Mouse (Mus musculus) intestine, postnatal 0 days (tissue): ENCODE data around the gene Edrf1. TPM values are rescaled to one million over a fixed set of nuclear protein-coding genes. Genes with fewer than 3 reads are reported as not detected.

Experiments used
- ATAC-seq: fragments of 200-750 bp; cut with Nextera tagmentation; 2 replicates; pipeline ENCODE4 v1.8.0; 2017; ENCODE audit warnings: mild to moderate bottlenecking, moderate TSS enrichment, moderate library complexity
- H3K27ac ChIP-seq: fragments of 300-500 bp; sonication (generic); 2 replicates; pipeline ENCODE4 v1.5.1; 2014; ENCODE audit warnings: mild to moderate bottlenecking, low read depth, low read length, moderate library complexity
- H3K27me3 ChIP-seq: fragments of 300-500 bp; sonication (generic); replicated peaks from 2 replicates; pipeline ENCODE4 v1.6.1; 2014; ENCODE audit warnings: low read length, mixed read lengths; ENCODE audit not compliant: control insufficient read depth, insufficient read depth
- H3K36me3 ChIP-seq: fragments of 300-500 bp; sonication (generic); 2 replicates; pipeline ENCODE4 v1.6.1; 2014; ENCODE audit warnings: mild to moderate bottlenecking, moderate library complexity; ENCODE audit not compliant: control insufficient read depth, insufficient read depth
- H3K4me1 ChIP-seq: fragments of 300-500 bp; sonication (generic); replicated peaks from 2 replicates; pipeline ENCODE4 v1.6.1; 2014; ENCODE audit warnings: antibody characterized with exemption, low read length, mixed read lengths; ENCODE audit not compliant: control insufficient read depth, insufficient read depth
- H3K4me2 ChIP-seq: fragments of 300-500 bp; sonication (generic); replicated peaks from 2 replicates; pipeline ENCODE4 v1.6.1; 2014; ENCODE audit warnings: low read depth, mild to moderate bottlenecking, moderate library complexity
- H3K4me3 ChIP-seq: fragments of 300-500 bp; sonication (generic); 2 replicates; pipeline ENCODE4 v1.5.1; 2014; ENCODE audit warnings: low read depth, low read length
- H3K9ac ChIP-seq: fragments of 300-500 bp; sonication (generic); 2 replicates; pipeline ENCODE4 v1.6.1; 2014; ENCODE audit warnings: mild to moderate bottlenecking, low read depth, low read length
- H3K9me3 ChIP-seq: fragments of 300-500 bp; sonication (generic); 2 replicates; pipeline ENCODE4 v1.6.1; 2016; ENCODE audit warnings: mixed run types; ENCODE audit not compliant: control insufficient read depth
- CTCF ChIP-seq: sonication (generic); IDR thresholded peaks from 2 replicates; pipeline ENCODE4 v1.5.1; 2016; ENCODE audit warnings: low read depth, mild to moderate bottlenecking, control low read depth, antibody characterized with exemption, moderate library complexity
- WGBS: fragments of 180-500 bp; shearing (Covaris S2); extraction: QIAGEN DNeasy Blood & Tissue Kit; methylation state at CpG from one replicate; pipeline ENCODE4 v1.1.7; 2014; 5-methylcytosine and 5-hydroxymethylcytosine counted together
- polyA plus RNA-seq: library from polyadenylated mRNA; unstranded; fragments of >200 nt; fragmentation: Nextera tagmentation; extraction: Ambion mirVana; gene quantifications from 2 replicates; pipeline ENCODE4 v1.2.1, GENCODE M21; 2015

Edrf1 gene
- polyA plus RNA-seq, 1 experiment from 2014 or later: 6.1 TPM

DNA sequence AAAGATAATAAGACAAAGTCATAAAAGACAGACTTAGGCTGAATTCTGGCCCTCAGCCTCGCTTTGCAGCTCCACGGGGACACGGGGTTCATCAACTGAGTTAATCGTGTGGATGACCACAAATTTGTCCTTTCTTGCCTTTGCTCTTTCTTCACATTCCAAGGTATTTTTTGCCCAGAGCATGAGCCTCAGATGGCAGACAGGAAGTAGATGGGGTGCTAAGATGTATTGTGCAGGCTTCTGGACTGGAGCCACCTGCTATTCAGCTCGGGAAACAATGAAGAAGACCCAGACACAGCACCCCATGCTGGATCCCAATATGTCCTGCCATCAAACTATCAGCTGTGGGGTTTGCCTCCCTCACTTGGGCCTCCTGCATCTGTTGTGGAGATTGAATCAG lies 30.0 kb upstream of the Edrf1 start:
- ATAC-seq: no peak
- Histone ChIP-seq H3K4me1 (no peaks in the 10 kb centered on the region; the same call in 1 of the 2 replicates), H3K27ac (no peak overlapping the region), H3K4me3 (no peak overlapping the region), H3K9me3 (no peaks in the 10 kb centered on the region), H3K4me2 (no peak overlapping the region), H3K9ac (no peak overlapping the region), H3K27me3 (no peaks in the 10 kb centered on the region), H3K36me3 (no peaks in the 10 kb centered on the region)
- 35% methylated on average over 5 of the region's 5 CpGs for WGBS
- TF ChIP-seq CTCF: no peak

DNA sequence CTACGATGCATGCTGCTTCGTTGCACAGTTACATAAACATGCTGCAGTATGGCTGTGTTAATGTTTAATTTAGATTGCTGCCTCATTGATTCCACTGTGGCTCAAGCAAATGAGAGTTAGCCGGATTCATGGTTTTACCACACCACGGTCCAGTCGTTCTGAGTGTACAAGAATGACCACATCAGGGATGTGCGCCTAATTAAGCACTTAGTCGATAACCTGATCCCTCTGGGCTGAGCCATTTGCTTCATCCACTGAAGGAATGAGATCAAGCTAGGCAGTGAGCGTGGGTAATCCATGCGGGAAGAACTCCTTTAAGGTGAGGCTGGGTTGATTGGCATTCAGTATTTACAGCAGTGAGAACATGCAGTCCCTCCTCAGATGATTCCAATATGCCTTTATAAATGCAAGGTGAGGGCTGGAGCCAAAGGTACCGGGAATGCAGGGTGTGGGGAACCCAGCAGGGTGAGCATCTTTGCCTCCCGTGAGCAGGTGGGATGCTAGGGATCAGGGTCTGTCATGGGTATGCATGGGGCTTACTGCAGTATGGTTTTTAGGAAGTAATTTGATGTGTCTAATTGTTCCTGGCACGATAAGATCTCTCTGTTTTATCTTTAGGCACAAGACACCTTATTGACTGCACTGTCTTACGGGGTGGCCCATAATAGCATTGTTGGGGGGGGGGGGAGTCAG lies 29.3 kb upstream of the Edrf1 start:
- Histone ChIP-seq H3K9me3 (no peaks in the 10 kb centered on the region), H3K4me2 (no peak overlapping the region), H3K36me3 (no peaks in the 10 kb centered on the region), H3K4me1 (no peaks in the 10 kb centered on the region; the same call in 1 of the 2 replicates), H3K9ac (no peak overlapping the region), H3K27me3 (no peaks in the 10 kb centered on the region), H3K4me3 (no peak overlapping the region), H3K27ac (no peak overlapping the region)
- WGBS: 39% methylated on average over 13 of the region's 13 CpGs
- no peak for TF ChIP-seq CTCF
- no peak for ATAC-seq

DNA sequence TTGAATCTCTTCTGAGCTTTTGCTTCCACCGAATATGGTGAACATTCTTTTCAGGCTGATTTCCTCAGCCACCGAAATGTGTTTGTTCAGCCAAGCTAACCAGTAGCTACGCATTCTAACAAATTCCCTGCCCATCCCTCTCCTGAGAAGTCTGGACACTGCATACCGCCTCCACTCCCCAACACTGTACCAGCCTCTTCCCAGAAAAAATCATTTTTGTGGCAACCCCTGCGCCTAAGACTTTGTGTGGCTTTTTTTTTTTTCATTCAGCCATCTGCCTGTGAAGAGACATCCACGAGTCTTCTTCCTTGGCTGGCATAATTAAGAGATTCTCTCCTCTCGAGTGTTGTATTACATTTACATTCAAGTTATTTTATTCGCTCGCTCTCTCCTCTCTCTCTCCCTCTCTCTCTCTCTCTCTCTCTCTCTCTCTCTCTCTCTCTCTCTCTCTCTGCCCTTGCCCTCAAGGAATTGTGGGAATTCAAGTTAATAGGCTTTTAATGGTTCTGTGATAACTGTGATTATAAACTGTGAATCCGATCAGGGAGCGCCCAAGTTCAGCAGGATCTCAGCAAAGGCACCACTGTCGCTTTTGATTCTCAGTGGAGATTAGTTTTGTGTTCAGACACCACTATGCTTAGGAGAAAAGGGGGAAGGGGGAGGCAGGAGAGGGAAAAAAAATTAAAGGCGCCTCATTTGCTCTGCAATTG lies 28.6 kb upstream of the Edrf1 start:
- Histone ChIP-seq H3K4me2 (no peak overlapping the region), H3K4me1 (no peaks in the 10 kb centered on the region; the same call in 1 of the 2 replicates), H3K27me3 (no peaks in the 10 kb centered on the region), H3K27ac (no peak overlapping the region), H3K36me3 (no peaks in the 10 kb centered on the region), H3K4me3 (no peak overlapping the region), H3K9ac (no peak overlapping the region), H3K9me3 (no peaks in the 10 kb centered on the region)
- no peak for ATAC-seq
- 62% methylated on average over 13 of the region's 13 CpGs for WGBS
- no peak for TF ChIP-seq CTCF

DNA sequence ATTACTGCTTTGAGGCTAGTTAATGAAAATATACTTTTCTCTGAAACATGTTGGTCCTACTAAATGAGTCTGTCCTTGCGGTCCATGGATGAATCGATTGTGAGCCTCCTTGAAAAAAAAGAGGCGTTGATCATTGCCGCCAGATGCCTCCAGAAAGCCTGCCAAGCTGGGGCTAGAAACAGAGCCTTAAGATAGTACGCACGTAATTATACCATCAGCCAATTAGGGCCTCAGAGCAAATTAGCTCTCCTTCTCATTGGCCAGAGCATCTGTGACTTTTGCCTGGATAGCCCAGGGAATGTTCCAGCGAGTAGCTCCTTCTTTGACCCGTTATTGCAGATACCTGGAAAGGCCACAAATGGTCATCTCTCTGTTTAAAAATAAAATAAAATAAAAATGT lies 27.8 kb upstream of the Edrf1 start:
- no peak for TF ChIP-seq CTCF
- no peak overlapping the region for H3K9ac ChIP-seq
- no peaks in the 10 kb centered on the region for H3K9me3 ChIP-seq
- no peak overlapping the region for H3K4me2 ChIP-seq
- H3K36me3 ChIP-seq: no peaks in the 10 kb centered on the region
- no peak overlapping the region for H3K27ac ChIP-seq
- 75% methylated on average over 8 of the region's 8 CpGs for WGBS
- H3K4me3 ChIP-seq: no peak overlapping the region
- H3K4me1 ChIP-seq: no peaks in the 10 kb centered on the region; the same call in 1 of the 2 replicates
- no peaks in the 10 kb centered on the region for H3K27me3 ChIP-seq
- no peak for ATAC-seq

DNA sequence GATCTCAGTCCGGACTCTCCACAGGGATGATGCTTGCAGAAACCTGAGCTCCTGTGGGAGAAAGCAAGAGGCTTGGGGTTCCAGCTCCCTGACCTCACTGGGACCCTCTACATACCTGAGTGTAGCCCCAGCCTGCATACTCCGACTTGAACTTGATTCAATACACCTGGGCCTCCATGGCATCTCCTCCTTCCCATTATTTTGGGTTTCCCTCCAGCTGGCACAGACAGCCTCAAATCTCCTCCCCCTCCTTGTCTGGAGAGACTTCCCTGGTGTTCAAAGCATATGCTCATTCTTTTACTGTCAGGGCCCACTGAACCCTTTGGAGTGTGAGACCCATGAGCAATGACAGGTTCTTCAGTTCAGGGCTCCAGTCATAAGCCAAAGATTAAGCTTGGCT lies 24.4 kb upstream of the Edrf1 start:
- H3K4me3 ChIP-seq: no peak overlapping the region
- H3K4me2 ChIP-seq: no peak overlapping the region
- no peaks in the 10 kb centered on the region for H3K36me3 ChIP-seq
- WGBS: 77% methylated on average over 2 of the region's 2 CpGs
- ATAC-seq: no peak
- no peaks in the 10 kb centered on the region for H3K9me3 ChIP-seq
- no peak for TF ChIP-seq CTCF
- H3K9ac ChIP-seq: no peak overlapping the region
- no peaks in the 10 kb centered on the region for H3K4me1 ChIP-seq
- no peak overlapping the region for H3K27ac ChIP-seq
- no peaks in the 10 kb centered on the region for H3K27me3 ChIP-seq

DNA sequence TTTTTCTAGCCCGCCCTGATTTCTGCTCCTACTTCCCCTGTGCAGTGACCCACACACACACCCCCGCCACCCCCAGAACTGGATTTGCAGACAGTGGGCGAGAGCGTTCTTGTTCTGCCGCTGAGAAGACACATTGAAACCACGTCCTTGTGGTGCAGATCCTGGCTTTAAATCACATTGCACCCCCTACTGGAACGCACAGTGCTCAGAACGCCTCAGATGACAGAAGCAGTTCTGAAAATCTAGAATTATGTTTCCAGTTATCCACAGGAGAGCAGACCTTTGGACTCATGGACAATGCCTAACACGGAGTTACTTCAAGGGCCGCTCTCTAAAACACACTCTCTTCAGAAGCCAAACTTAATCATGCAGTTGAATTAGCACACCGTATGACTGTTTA lies 16.6 kb upstream of the Edrf1 start:
- H3K9ac ChIP-seq: no peak overlapping the region
- no peaks in the 10 kb centered on the region for H3K9me3 ChIP-seq
- 21% methylated on average over 11 of the region's 11 CpGs for WGBS
- H3K27ac ChIP-seq: no peak overlapping the region
- no peak for ATAC-seq
- TF ChIP-seq CTCF: peak; percentile 78
- H3K36me3 ChIP-seq: no peaks in the 10 kb centered on the region
- peak overlapping the region; percentile 13; the same call in 1 of the 2 replicates for H3K4me2 ChIP-seq
- H3K4me1 ChIP-seq: no peaks in the 10 kb centered on the region
- no peaks in the 10 kb centered on the region for H3K27me3 ChIP-seq
- H3K4me3 ChIP-seq: no peak overlapping the region
